In genomic region chr5:137100660-137101059, GRCm38 (mm10) we compare ENCODE assay signal across 24 mouse cellular contexts. TPM values are rescaled to one million over a fixed set of nuclear protein-coding genes. Genes with fewer than 3 reads are reported as not detected.
DNase-seq lines count a peak whose midpoint lies in the region; ATAC-seq and TF ChIP-seq lines count a peak whose summit lies in the region.
"Had no signal": no experiment of that assay in that cellular context is flagged by ENCODE, and none has a peak within 500 bp of the region (broad histone marks: within the 10 kb centered on the region; RNA-seq: fewer than 3 reads in every experiment).

No protein-coding gene starts in this region.

- peaks cover 61 to 71% of the 10 kb centered on the region in 2 experiments for H3K4me1 ChIP-seq in liver, embryonic 14.5 days (replicated peaks; ENCODE audit: control insufficient read depth in 2 of 2, insufficient read depth in 2 of 2, low read length in 1 of 2)

- H3K27ac ChIP-seq in liver, embryonic 14.5 days, result peak overlapping the region; percentile 59
- no peak overlapping the region for H3K27ac ChIP-seq in left cerebral cortex, adult 2 months
- H3K27ac ChIP-seq: embryonic facial prominence, embryonic 13.5 days had no signal

- no peaks in the 10 kb centered on the region for H3K9me3 ChIP-seq in liver, embryonic 14.5 days (ENCODE audit: control insufficient read depth, low read length)
- H3K9me3 ChIP-seq: embryonic facial prominence, embryonic 13.5 days had no signal

- ATAC-seq in liver, embryonic 14.5 days (ENCODE audit: insufficient read depth), result no peak
- ATAC-seq: activated CD4-positive, CD25-positive, alpha-beta regulatory T cell, adult 4 months; forebrain, embryonic 16.5 days had no signal

- no peak overlapping the region for H3K4me3 ChIP-seq in liver, embryonic 14.5 days (ENCODE audit: insufficient read depth in 1 of 2, low read depth in 2 of 2, low read length in 2 of 2)
- no peak overlapping the region for H3K4me3 ChIP-seq in left cerebral cortex, adult 2 months
- H3K4me3 ChIP-seq: embryonic facial prominence, embryonic 13.5 days had no signal

- TF ChIP-seq EP300 in liver, embryonic 14.5 days (IDR thresholded peaks at IDR 0.05; ENCODE audit: low read depth), result no peak

- DNase-seq in cerebellum, adult 9-11 months, result peak; percentile 38
- no peak for DNase-seq in cerebellum, postnatal 4 days (ENCODE audit: low spot score in 2 of 2)
- DNase-seq in 416B (ENCODE audit: low read depth), result peak; percentile 51
- DNase-seq in cerebellum, postnatal 14 days, result peak; percentile 72 to 85
- DNase-seq in liver, embryonic 14.5 days (ENCODE audit: low read depth in 3 of 3, low spot score in 3 of 3), result no peak
- no peak for DNase-seq in left cerebral cortex, adult 2 months (ENCODE audit: extremely low spot score in 1 of 2, low spot score in 2 of 2)
- no peak for DNase-seq in embryo, embryonic 10.5 days (ENCODE audit: low spot score)
- DNase-seq in ovary, postnatal 36 days (ENCODE audit: low spot score), result no peak
- DNase-seq: adrenal gland, postnatal 10 days; gastrocnemius, postnatal 36 days; kidney, adult 2 months; kidney, postnatal 14 days; lung, adult 2 months; lung, postnatal 4 days had no signal

- H3K4me2 ChIP-seq in liver, embryonic 14.5 days (ENCODE audit: low read depth), result no peak overlapping the region
- H3K4me2 ChIP-seq: embryonic facial prominence, embryonic 13.5 days had no signal

- no peak for TF ChIP-seq CTCF in liver, embryonic 14.5 days (IDR thresholded peaks at IDR 0.05; ENCODE audit: low read depth)
- no peak for TF ChIP-seq CTCF in left cerebral cortex, adult 2 months (IDR thresholded peaks at IDR 0.05)

- H3K9ac ChIP-seq in liver, embryonic 14.5 days (replicated peaks), result peak overlapping the region; percentile 13
- H3K9ac ChIP-seq: embryonic facial prominence, embryonic 13.5 days had no signal

- H3K27me3 ChIP-seq in liver, embryonic 14.5 days (ENCODE audit: control insufficient read depth, insufficient read depth, low read length), result no peaks in the 10 kb centered on the region

- intact Hi-C loops in left cerebral cortex, adult 2 months (cut with DNase I), result no loop called here

- 33% methylated on average over 4 of the region's 4 CpGs for WGBS in liver, embryonic 14.5 days (ENCODE audit: insufficient replicate concordance)

- H3K36me3 ChIP-seq in liver, embryonic 14.5 days (replicated peaks; ENCODE audit: control insufficient read depth, insufficient read depth, low read depth), result no peaks in the 10 kb centered on the region
- H3K36me3 ChIP-seq: embryonic facial prominence, embryonic 13.5 days had no signal

RNA-seq across cellular contexts. Expression of gene Trim56, which starts 15.3 kb away (rescaled TPM):
- polyA plus RNA-seq in liver, embryonic 14.5 days (2012; rRNA removed), result 3.7 and 5.4 TPM in 2 replicates
- 7.8 and 8.4 TPM in 2 replicates for polyA plus RNA-seq in liver, embryonic 14.5 days (2014; fragmentation: Nextera tagmentation; extraction: Ambion mirVana)
- 1 to 10 TPM; 4.3 to 5.7 TPM for total RNA-seq in left cerebral cortex, adult 2 months (2021)

RNA-seq across cellular contexts. Expression of gene Serpine1, which starts 28.6 kb away (rescaled TPM):
- polyA plus RNA-seq in liver, embryonic 14.5 days (2012; rRNA removed), result 0.14 and 0.23 TPM in 2 replicates
- polyA plus RNA-seq in liver, embryonic 14.5 days (2014; fragmentation: Nextera tagmentation; extraction: Ambion mirVana), result not detected in 2 replicates
- 1 to 10 TPM in 1 of 2 experiments, under 1 TPM in 1; 0.91 to 1.1 TPM for total RNA-seq in left cerebral cortex, adult 2 months (2021)
- total RNA-seq: common myeloid progenitor, adult 5-6 weeks; hematopoietic stem cell, adult 5-6 weeks had no signal
- polyA plus RNA-seq: activated CD4-positive, CD25-positive, alpha-beta regulatory T cell, adult 4 months; neural tube, embryonic 11.5 days had no signal

RNA-seq across cellular contexts. Expression of gene Muc3, which starts 48.5 kb away (rescaled TPM):
- polyA plus RNA-seq in liver, embryonic 14.5 days (2012; rRNA removed), result not detected in 2 replicates
- polyA plus RNA-seq in liver, embryonic 14.5 days (2014; fragmentation: Nextera tagmentation; extraction: Ambion mirVana), result not detected in 2 replicates
- not detected for total RNA-seq in left cerebral cortex, adult 2 months (2021)
- total RNA-seq: adrenal gland, postnatal 10 days; common myeloid progenitor, adult 5-6 weeks; gastrocnemius, postnatal 36 days; heart, adult 8-10 months; layer of hippocampus, adult 8-10 months; left cerebral cortex, adult 18-20 months had no signal
- polyA plus RNA-seq: embryonic facial prominence, embryonic 13.5 days; forebrain, embryonic 16.5 days; kidney, adult 2 months; limb, embryonic 11.5 days; lung, adult 2 months; neural tube, embryonic 11.5 days had no signal

RNA-seq across cellular contexts. Expression of gene Ap1s1, which starts 54.7 kb away (rescaled TPM):
- polyA plus RNA-seq in liver, embryonic 14.5 days (2012; rRNA removed), result 45.8 and 58.6 TPM in 2 replicates
- 73.9 and 79.4 TPM in 2 replicates for polyA plus RNA-seq in liver, embryonic 14.5 days (2014; fragmentation: Nextera tagmentation; extraction: Ambion mirVana)
- total RNA-seq in left cerebral cortex, adult 2 months (2021), result 100 to 1,000 TPM; 349 to 354 TPM

Comparison
In these comparisons a context has a peak if more than half of its experiments do, and no peak if none do; other contexts are left out.
1. DNase-seq: peak in cerebellum, adult 9-11 months (single experiment), 416B (single experiment) and cerebellum, postnatal 14 days (2 of 2); none in cerebellum, postnatal 4 days (0 of 2), liver, embryonic 14.5 days (0 of 3), left cerebral cortex, adult 2 months (0 of 2), embryo, embryonic 10.5 days (single experiment) and ovary, postnatal 36 days (single experiment).